In the genomic region with DNA sequence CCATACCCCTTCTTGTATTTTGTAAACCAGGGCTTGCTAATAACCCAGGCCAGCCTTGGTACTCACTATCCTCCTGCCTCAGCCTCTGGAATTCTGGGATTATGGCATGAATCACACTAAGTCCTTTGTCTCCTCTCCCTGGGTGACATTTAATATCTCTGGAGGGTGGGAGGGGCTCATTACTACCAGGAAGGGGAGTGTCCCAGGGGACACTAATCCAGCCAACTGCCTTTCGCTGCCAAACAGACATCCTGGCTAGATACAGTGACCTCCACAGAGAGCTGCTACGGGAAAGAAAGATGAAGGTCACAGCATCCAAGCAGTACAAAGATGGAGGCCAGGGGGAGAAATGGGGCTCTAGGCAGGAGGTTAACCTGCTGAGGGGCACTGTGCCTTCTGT, we compare ENCODE assay signal across 9 mouse cellular contexts. TPM values are rescaled to one million over a fixed set of nuclear protein-coding genes. Genes with fewer than 3 reads are reported as not detected.
A peak's percentile ranks its signal among the peaks of the same experiment; 100 is the strongest.
DNase-seq lines count a peak whose midpoint lies in the region; ATAC-seq lines count a peak whose summit lies in the region.
"Had no signal": no experiment of that assay in that cellular context is flagged by ENCODE, and none has a peak within 500 bp of the region (broad histone marks: within the 10 kb centered on the region; RNA-seq: fewer than 3 reads in every experiment).

No protein-coding gene starts in this region.

- H3K36me3 ChIP-seq in heart, embryonic 14.5 days (ENCODE audit: control insufficient read depth, insufficient read depth, low read length), result peaks cover 48% of the 10 kb centered on the region

- no peaks in the 10 kb centered on the region for H3K9me3 ChIP-seq in heart, embryonic 14.5 days (ENCODE audit: control insufficient read depth, low read length)

- peak overlapping the region; percentile 30 to 54; a peak in 3 of 4 replicates for H3K27ac ChIP-seq in heart, embryonic 14.5 days (replicated peaks in 1 of 2; ENCODE audit: control insufficient read depth in 1 of 2, insufficient read depth in 1 of 2, low read depth in 2 of 2, low read length in 2 of 2)

- no peak; the same call in 1 of the 2 replicates for ATAC-seq in heart, embryonic 14.5 days (ENCODE audit: insufficient number of reproducible peaks, insufficient read depth, low FRiP score, low read depth)

- no peaks in the 10 kb centered on the region for H3K27me3 ChIP-seq in heart, embryonic 14.5 days (ENCODE audit: control insufficient read depth, insufficient read depth, low read length)

- peak; percentile 77 for DNase-seq in adrenal gland, adult 2 months
- no peak for DNase-seq in adrenal gland, postnatal 4 days (ENCODE audit: low spot score in 2 of 2)
- peak; percentile 42 for DNase-seq in Muller cell, postnatal 12 days (ENCODE audit: inconsistent ontology term)
- peak; percentile 61 to 68 for DNase-seq in kidney, postnatal 4 days
- no peak for DNase-seq in B cell, adult 2 months
- no peak for DNase-seq in thymus, postnatal 4 days
- no peak for DNase-seq in cerebellum, postnatal 14 days
- DNase-seq: cerebellum, adult 18-20 months had no signal

- no peak overlapping the region for H3K4me3 ChIP-seq in heart, embryonic 14.5 days (ENCODE audit: control insufficient read depth in 1 of 2, insufficient read depth in 1 of 2, low read depth in 1 of 2, low read length in 2 of 2)

- H3K4me2 ChIP-seq in heart, embryonic 14.5 days (ENCODE audit: low read length), result no peak overlapping the region

- WGBS in heart, embryonic 14.5 days, result 2% methylated on average over 2 of the region's 2 CpGs

- H3K9ac ChIP-seq in heart, embryonic 14.5 days (ENCODE audit: low read length), result no peak overlapping the region

- peaks cover 9 to 16% of the 10 kb centered on the region in 2 experiments for H3K4me1 ChIP-seq in heart, embryonic 14.5 days (ENCODE audit: control insufficient read depth in 2 of 2, insufficient read depth in 2 of 2, low read length in 2 of 2)

RNA-seq across cellular contexts. Expression of a gene that starts 25.7 kb away (rescaled TPM):
- 10 to 100 TPM; 44.3 to 68.9 TPM for total RNA-seq in adrenal gland, adult 2 months (2021)
- 54.6 and 59.9 TPM in 2 replicates for polyA plus RNA-seq in adrenal gland, adult 2 months (2012; rRNA removed)
- total RNA-seq in adrenal gland, postnatal 4 days (2021), result 10 to 100 TPM; 88.1 to 89.4 TPM
- 38.2 and 40.5 TPM in 2 replicates for polyA plus RNA-seq in heart, embryonic 14.5 days (2014; fragmentation: Nextera tagmentation; extraction: Ambion mirVana)

RNA-seq across cellular contexts. Expression of a gene that starts 42.2 kb away (rescaled TPM):
- 10 to 100 TPM in 1 of 2 experiments, 1 to 10 TPM in 1; 7.3 to 12.4 TPM for total RNA-seq in adrenal gland, adult 2 months (2021)
- polyA plus RNA-seq in adrenal gland, adult 2 months (2012; rRNA removed), result 30.4 and 33.0 TPM in 2 replicates
- total RNA-seq in adrenal gland, postnatal 4 days (2021), result 10 to 100 TPM; 16.3 to 19.4 TPM
- 5.3 and 5.7 TPM in 2 replicates for polyA plus RNA-seq in heart, embryonic 14.5 days (2014; fragmentation: Nextera tagmentation; extraction: Ambion mirVana)

Comparison
In these comparisons a context has a peak if more than half of its experiments do, and no peak if none do; other contexts are left out.
1. DNase-seq: peak in adrenal gland, adult 2 months (single experiment), Muller cell, postnatal 12 days (single experiment) and kidney, postnatal 4 days (2 of 2); none in adrenal gland, postnatal 4 days (0 of 2), B cell, adult 2 months (0 of 2), thymus, postnatal 4 days (single experiment) and cerebellum, postnatal 14 days (0 of 2).